Mouse (Mus musculus) stomach, postnatal 0 days (tissue): ENCODE data around the gene Cd209a. TPM values are rescaled to one million over a fixed set of nuclear protein-coding genes. Genes with fewer than 3 reads are reported as not detected.
"Not testable (repeated sequence)": the region's sequence is repeated elsewhere in the genome, so short reads cannot be mapped to it uniquely, and the experiment has no call there.

ENCODE experiments used
- ATAC-seq: fragments of 200-750 bp; cut with Nextera tagmentation; 2 replicates; pipeline ENCODE4 v1.8.0; 2017; ENCODE audit not compliant: low FRiP score, low TSS enrichment
- DNase-seq: peaks from one replicate; pipeline ENCODE4 v3.0.0-alpha.2; 2016; ENCODE audit warnings: low spot score
- H3K27ac ChIP-seq: fragments of 300-500 bp; sonication (generic); replicated peaks from 2 replicates; pipeline ENCODE4 v1.5.1; 2014; ENCODE audit warnings: mild to moderate bottlenecking, control low read depth
- H3K27me3 ChIP-seq: fragments of 300-500 bp; sonication (generic); 2 replicates; pipeline ENCODE4 v1.6.1; 2014; ENCODE audit warnings: low read length; ENCODE audit not compliant: control insufficient read depth, insufficient read depth
- H3K36me3 ChIP-seq: fragments of 300-500 bp; sonication (generic); 2 replicates; pipeline ENCODE4 v1.6.1; 2014; ENCODE audit warnings: low read length, mixed read lengths; ENCODE audit not compliant: control insufficient read depth, insufficient read depth
- H3K4me1 ChIP-seq: fragments of 300-500 bp; sonication (generic); replicated peaks from 2 replicates; pipeline ENCODE4 v1.6.1; 2014; ENCODE audit warnings: antibody characterized with exemption; ENCODE audit not compliant: control insufficient read depth, insufficient read depth
- H3K4me2 ChIP-seq: fragments of 300-500 bp; sonication (generic); replicated peaks from 2 replicates; pipeline ENCODE4 v1.6.1; 2014; ENCODE audit warnings: low read depth, mild to moderate bottlenecking, control low read depth, moderate library complexity
- H3K4me3 ChIP-seq: fragments of 300-500 bp; sonication (generic); 2 replicates; pipeline ENCODE4 v1.5.1; 2014; ENCODE audit warnings: low read depth, low read length, control low read depth
- H3K9ac ChIP-seq: fragments of 300-500 bp; sonication (generic); 2 replicates; pipeline ENCODE4 v1.6.1; 2014; ENCODE audit warnings: mild to moderate bottlenecking, low read length, control low read depth, mixed read lengths
- H3K9me3 ChIP-seq: fragments of 300-500 bp; sonication (generic); 2 replicates; pipeline ENCODE4 v1.6.1; 2016; ENCODE audit warnings: low read length; ENCODE audit not compliant: control insufficient read depth
- CTCF ChIP-seq: IDR thresholded peaks from 2 replicates; pipeline ENCODE4 v1.5.1; 2016; ENCODE audit warnings: antibody characterized with exemption, low read depth, mild to moderate bottlenecking, moderate library complexity
- EP300 ChIP-seq: optimal IDR thresholded peaks from 2 replicates; pipeline ENCODE3; 2016; ENCODE audit warnings: antibody characterized with exemption
- WGBS: fragments of 180-500 bp; shearing (Covaris S2); extraction: QIAGEN DNeasy Blood & Tissue Kit; methylation state at CpG from one replicate; pipeline ENCODE4 v1.1.7; 2014; 5-methylcytosine and 5-hydroxymethylcytosine counted together
- polyA plus RNA-seq: library from polyadenylated mRNA; unstranded; fragments of >200 nt; fragmentation: Nextera tagmentation; extraction: Ambion mirVana; gene quantifications from 2 replicates; pipeline ENCODE4 v1.2.1, GENCODE M21; 2015

Cd209a gene
- polyA plus RNA-seq = 0.11 and 0.16 TPM in 2 replicates

DNA sequence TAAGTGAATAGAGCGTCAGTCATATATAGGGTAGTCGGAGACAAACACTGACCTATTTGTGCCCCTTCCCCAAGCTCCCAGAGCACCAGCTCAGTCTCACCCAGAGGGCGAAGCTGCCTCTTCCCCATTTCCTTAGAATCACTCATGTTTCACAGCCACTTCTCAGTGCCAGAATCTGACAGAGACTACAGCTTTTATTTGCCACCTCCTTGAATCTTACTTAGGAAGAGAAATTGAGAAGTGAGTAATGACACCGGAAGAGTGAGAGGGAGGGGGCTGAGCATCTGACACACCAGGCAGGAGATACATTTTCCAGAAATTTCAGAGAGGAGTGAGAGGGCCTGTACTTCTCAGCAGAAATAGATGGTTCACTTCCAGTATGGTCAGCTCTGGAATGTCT, at the start of gene Cd209a:
Cd209a (minus strand) TSS at position 224 of the 400 bp plus-strand sequence.
- 81% methylated on average over 4 of the region's 4 CpGs for WGBS
- H3K9me3 ChIP-seq = no peaks in the 10 kb centered on the region
- no peaks in the 10 kb centered on the region for H3K36me3 ChIP-seq
- no peaks in the 10 kb centered on the region for H3K27me3 ChIP-seq
- no peak within 1 kb of the TSS for H3K9ac ChIP-seq
- H3K4me2 ChIP-seq = no peak within 1 kb of the TSS
- no peak for TF ChIP-seq CTCF
- TF ChIP-seq EP300 = no peak
- ATAC-seq (no peak), DNase-seq (no peak)
- no peak within 1 kb of the TSS for H3K27ac ChIP-seq
- H3K4me1 ChIP-seq = no peaks in the 10 kb centered on the region
- H3K4me3 ChIP-seq = no peak within 1 kb of the TSS

DNA sequence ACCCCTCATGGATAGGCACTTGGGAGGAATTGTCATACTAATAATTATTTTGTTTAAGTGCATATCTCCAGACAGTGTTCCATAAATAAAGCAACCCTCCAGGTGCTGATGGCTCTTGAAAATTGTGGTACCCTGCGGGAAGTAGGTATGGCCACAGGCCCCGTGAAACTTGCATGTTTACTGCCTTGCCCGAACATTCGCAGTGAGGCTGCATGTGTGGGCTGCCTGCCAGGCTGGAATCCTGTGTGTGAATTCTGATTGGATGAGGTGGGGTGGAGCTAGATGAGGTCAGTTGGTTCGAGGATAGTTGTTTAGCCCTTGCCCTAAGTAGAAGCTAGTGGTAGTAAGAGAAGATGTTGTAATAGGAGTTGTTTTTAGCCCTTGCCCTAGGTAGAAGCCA, 19.9 kb upstream of the Cd209a start:
- H3K4me2 ChIP-seq, H3K27me3 ChIP-seq, H3K27ac ChIP-seq, H3K9ac ChIP-seq, H3K4me1 ChIP-seq, ATAC-seq, H3K4me3 ChIP-seq, H3K36me3 ChIP-seq, H3K9me3 ChIP-seq, DNase-seq: not testable (repeated sequence)
- 81% methylated on average over 5 of the region's 5 CpGs for whole genome bisulfite sequencing

- Histone ChIP-seq H3K36me3 (no peaks in the 10 kb centered on the region), H3K4me3 (no peak overlapping the region), H3K27me3 (no peaks in the 10 kb centered on the region), H3K4me2 (no peak overlapping the region), H3K4me1 (no peaks in the 10 kb centered on the region), H3K27ac (no peak overlapping the region), H3K9ac (no peak overlapping the region), H3K9me3 (no peaks in the 10 kb centered on the region)
- 66% methylated on average over 18 of the region's 18 CpGs for WGBS
- TF ChIP-seq CTCF (no peak), EP300 (no peak)
- ATAC-seq (peak; percentile 100), DNase-seq (peak; percentile 99)
Observed at GRCm38 (mm10) chr8:3754261-3754850, 5.6 kb upstream of the Cd209a start.

DNA sequence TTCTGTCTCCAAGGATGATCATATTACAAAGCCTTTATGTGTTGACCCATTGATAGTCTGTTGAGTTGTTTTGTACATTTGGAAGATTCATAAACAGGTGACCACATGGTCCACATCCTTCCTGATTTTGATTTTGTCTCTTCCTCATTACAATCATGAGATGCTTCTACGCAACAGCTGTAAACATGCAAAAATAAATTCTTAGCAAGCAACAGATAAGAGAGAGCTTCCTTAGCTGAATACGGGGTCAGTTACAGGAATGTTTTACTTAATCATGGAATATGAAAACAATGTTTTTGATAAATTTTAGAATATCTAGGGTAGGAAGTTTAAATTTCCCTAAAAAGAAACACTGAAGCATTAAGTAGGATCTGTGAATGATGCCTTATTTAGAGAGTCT, 11.8 kb downstream of the Cd209a start:
- H3K27me3 ChIP-seq = no peaks in the 10 kb centered on the region
- TF ChIP-seq EP300 (no peak), CTCF (no peak)
- no peaks in the 10 kb centered on the region for H3K9me3 ChIP-seq
- ATAC-seq (no peak), DNase-seq (no peak)
- no peaks in the 10 kb centered on the region for H3K36me3 ChIP-seq
- WGBS = 81% methylated on average over 2 of the region's 2 CpGs
- no peak overlapping the region for H3K27ac ChIP-seq
- no peak overlapping the region for H3K9ac ChIP-seq
- no peaks in the 10 kb centered on the region for H3K4me1 ChIP-seq
- H3K4me3 ChIP-seq = no peak overlapping the region
- H3K4me2 ChIP-seq = no peak overlapping the region

- ATAC-seq = no peak
- Histone ChIP-seq H3K4me2 (no peak overlapping the region), H3K36me3 (no peaks in the 10 kb centered on the region), H3K27ac (no peak overlapping the region), H3K9ac (no peak overlapping the region), H3K9me3 (no peaks in the 10 kb centered on the region), H3K4me1 (no peaks in the 10 kb centered on the region), H3K4me3 (no peak overlapping the region), H3K27me3 (no peaks in the 10 kb centered on the region)
- no peak for DNase-seq
- TF ChIP-seq CTCF = no peak
- TF ChIP-seq EP300 = no peak
- 84% methylated on average over 2 of the region's 2 CpGs for WGBS
Observed at GRCm38 (mm10) chr8:3735599-3735998, 13.2 kb downstream of the Cd209a start.

DNA sequence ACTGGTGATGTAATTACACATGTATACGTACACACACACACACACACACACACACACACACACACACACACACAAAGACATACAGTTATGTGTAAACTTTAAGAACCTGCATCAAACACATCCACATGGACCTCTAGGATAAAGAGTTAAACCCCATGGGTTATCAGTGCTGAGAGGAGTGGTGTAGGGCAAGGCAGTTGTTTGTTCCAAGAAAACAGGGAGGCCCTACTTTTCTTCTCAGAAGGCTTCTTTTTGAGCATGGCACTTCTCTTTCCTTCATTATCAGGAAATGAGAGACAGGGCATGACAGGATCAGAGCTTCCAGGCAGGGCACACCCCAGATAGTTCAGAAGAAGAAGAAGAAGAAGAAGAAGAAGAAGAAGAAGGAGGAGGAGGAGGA, 14.7 kb downstream of the Cd209a start:
- TF ChIP-seq EP300 (no peak), CTCF (no peak)
- DNase-seq (no peak), ATAC-seq (no peak)
- no peak overlapping the region for H3K27ac ChIP-seq
- no peak overlapping the region for H3K4me3 ChIP-seq
- H3K4me2 ChIP-seq = no peak overlapping the region
- H3K27me3 ChIP-seq = no peaks in the 10 kb centered on the region
- WGBS = 59% methylated on average over 1 of the region's 1 CpGs
- no peaks in the 10 kb centered on the region for H3K36me3 ChIP-seq
- no peaks in the 10 kb centered on the region for H3K9me3 ChIP-seq
- H3K9ac ChIP-seq = no peak overlapping the region
- no peaks in the 10 kb centered on the region for H3K4me1 ChIP-seq
